Mouse (Mus musculus) liver, embryonic 13.5 days (tissue): ENCODE results near the gene Comt. TPM values are rescaled to one million over a fixed set of nuclear protein-coding genes. Genes with fewer than 3 reads are reported as not detected.

Source experiments
- ATAC-seq: fragments of 200-750 bp; cut with Nextera tagmentation; 2 replicates; pipeline ENCODE4 v1.8.0; 2017; ENCODE audit warnings: low read depth, mild to moderate bottlenecking, moderate number of reproducible peaks, moderate library complexity
- DNase-seq: peaks from one replicate; pipeline ENCODE4 v3.0.0; 2022
- H3K27ac ChIP-seq: fragments of 300-500 bp; sonication (generic); 2 replicates; pipeline ENCODE4 v1.5.1; 2015; ENCODE audit warnings: moderate library complexity, mild to moderate bottlenecking, inconsistent platforms
- H3K27me3 ChIP-seq: fragments of 300-500 bp; sonication (generic); 2 replicates; pipeline ENCODE4 v1.6.1; 2015; ENCODE audit warnings: mild to moderate bottlenecking, inconsistent platforms
- H3K36me3 ChIP-seq: fragments of 300-500 bp; sonication (generic); 2 replicates; pipeline ENCODE4 v1.6.1; 2015; ENCODE audit warnings: mild to moderate bottlenecking, inconsistent platforms
- H3K4me1 ChIP-seq: fragments of 300-500 bp; sonication (generic); replicated peaks from 2 replicates; pipeline ENCODE4 v1.6.1; 2015; ENCODE audit warnings: inconsistent platforms
- H3K4me2 ChIP-seq: fragments of 300-500 bp; sonication (generic); 2 replicates; pipeline ENCODE4 v1.6.1; 2015; ENCODE audit warnings: inconsistent platforms, mild to moderate bottlenecking, moderate library complexity
- H3K4me3 ChIP-seq: fragments of 300-500 bp; sonication (generic); replicated peaks from 2 replicates; pipeline ENCODE4 v1.5.1; 2015; ENCODE audit warnings: mild to moderate bottlenecking, inconsistent platforms
- H3K9ac ChIP-seq: fragments of 300-500 bp; sonication (generic); 2 replicates; pipeline ENCODE4 v1.6.1; 2015; ENCODE audit warnings: mild to moderate bottlenecking, inconsistent platforms
- H3K9me3 ChIP-seq: fragments of 300-500 bp; sonication (generic); replicated peaks from 2 replicates; pipeline ENCODE4 v1.6.1; 2016; ENCODE audit warnings: inconsistent platforms
- WGBS: fragments of 180-500 bp; shearing (Covaris S2); methylation state at CpG from one replicate; pipeline ENCODE4 v1.1.7; 2015; ENCODE audit not compliant: insufficient replicate concordance; 5-methylcytosine and 5-hydroxymethylcytosine counted together
- polyA plus RNA-seq: library from polyadenylated mRNA; unstranded; fragments of >200 nt; fragmentation: Nextera tagmentation; extraction: Ambion mirVana; gene quantifications from 2 replicates; pipeline ENCODE4 v1.2.1, GENCODE M21; 2015

The Comt gene
- polyA plus RNA-seq, 1 experiment from 2014 or later = 110 TPM

GRCm38 (mm10) chr16:18409776-18410175 is 16.9 kb downstream of the Comt start:
- DNase-seq (no peak), ATAC-seq (no peak)
- Histone ChIP-seq H3K27ac (peak overlapping the region; percentile 25), H3K9me3 (no peaks in the 10 kb centered on the region), H3K4me3 (no peak overlapping the region), H3K4me1 (peaks cover 41% of the 10 kb centered on the region), H3K36me3 (peaks cover 81% of the 10 kb centered on the region), H3K4me2 (no peak overlapping the region), H3K27me3 (no peaks in the 10 kb centered on the region), H3K9ac (no peak overlapping the region)
- WGBS = 85% methylated on average over 4 of the region's 4 CpGs

- no peak for DNase-seq
- peaks cover 28% of the 10 kb centered on the region for H3K4me1 ChIP-seq
- peak overlapping the region; percentile 12; the same call in 1 of the 2 replicates for H3K27ac ChIP-seq
- peaks cover 71% of the 10 kb centered on the region for H3K36me3 ChIP-seq
- no peak overlapping the region for H3K4me2 ChIP-seq
- 84% methylated on average over 7 of the region's 7 CpGs for WGBS
- ATAC-seq = no peak
- no peak overlapping the region for H3K9ac ChIP-seq
- no peaks in the 10 kb centered on the region for H3K9me3 ChIP-seq
- H3K4me3 ChIP-seq = no peak overlapping the region
- no peaks in the 10 kb centered on the region for H3K27me3 ChIP-seq
Observed at GRCm38 (mm10) chr16:18407912-18408311, 18.7 kb downstream of the Comt start.

GRCm38 (mm10) chr16:18406293-18406692 is 20.4 kb downstream of the Comt start:
- ATAC-seq (peak; percentile 57), DNase-seq (no peak)
- Histone ChIP-seq H3K4me1 (peaks cover 15% of the 10 kb centered on the region), H3K9ac (no peak overlapping the region), H3K9me3 (no peaks in the 10 kb centered on the region), H3K4me2 (no peak overlapping the region), H3K4me3 (no peak overlapping the region), H3K27ac (0 out of 2 replicates have a peak overlapping the region, but pooled peaks have one; percentile 3), H3K36me3 (peaks cover 60% of the 10 kb centered on the region), H3K27me3 (no peaks in the 10 kb centered on the region)
- 13% methylated on average over 2 of the region's 2 CpGs for whole genome bisulfite sequencing

- DNase-seq (no peak), ATAC-seq (no peak)
- Histone ChIP-seq H3K9me3 (no peaks in the 10 kb centered on the region), H3K4me3 (no peak overlapping the region), H3K27ac (peak overlapping the region; percentile 40; the same call in 1 of the 2 replicates), H3K27me3 (no peaks in the 10 kb centered on the region), H3K4me1 (peaks cover 15% of the 10 kb centered on the region), H3K36me3 (peaks cover 56% of the 10 kb centered on the region), H3K9ac (0 out of 2 replicates have a peak overlapping the region, but pooled peaks have one; percentile 33), H3K4me2 (no peak overlapping the region)
- WGBS = 58% methylated on average over 2 of the region's 2 CpGs
Observed at GRCm38 (mm10) chr16:18405876-18406275, 20.8 kb downstream of the Comt start.

GRCm38 (mm10) chr16:18405091-18405854 is 21.4 kb downstream of the Comt start:
- ATAC-seq (0 out of 2 replicates have a peak, but pooled peaks have one; percentile 19), DNase-seq (no peak)
- H3K4me3 ChIP-seq = no peak overlapping the region
- 72% methylated on average over 13 of the region's 13 CpGs for WGBS
- 0 out of 2 replicates have a peak overlapping the region, but pooled peaks have one; percentile 33 for H3K9ac ChIP-seq
- H3K4me1 ChIP-seq = peaks cover 19% of the 10 kb centered on the region
- H3K27ac ChIP-seq = peak overlapping the region; percentile 40
- no peaks in the 10 kb centered on the region for H3K9me3 ChIP-seq
- peaks cover 50% of the 10 kb centered on the region for H3K36me3 ChIP-seq
- H3K4me2 ChIP-seq = no peak overlapping the region
- no peaks in the 10 kb centered on the region for H3K27me3 ChIP-seq

- Histone ChIP-seq H3K4me1 (peaks cover 30% of the 10 kb centered on the region), H3K4me2 (no peak overlapping the region)
- ATAC-seq = no peak
Observed at GRCm38 (mm10) chr16:18403285-18403684, 23.4 kb downstream of the Comt start.

GRCm38 (mm10) chr16:18400472-18401216 is 26.0 kb downstream of the Comt start:
- no peak for DNase-seq
- no peak overlapping the region for H3K4me3 ChIP-seq
- H3K4me1 ChIP-seq = peaks cover 25% of the 10 kb centered on the region
- H3K27me3 ChIP-seq = no peaks in the 10 kb centered on the region
- H3K27ac ChIP-seq = no peak overlapping the region
- peaks cover 28% of the 10 kb centered on the region for H3K36me3 ChIP-seq
- no peak for ATAC-seq
- no peak overlapping the region for H3K4me2 ChIP-seq
- WGBS = 78% methylated on average over 7 of the region's 7 CpGs
- H3K9me3 ChIP-seq = no peaks in the 10 kb centered on the region
- H3K9ac ChIP-seq = no peak overlapping the region

More at GRCm38 (mm10) chr16:18403285-18403684, 23.4 kb downstream of the Comt start:
- H3K9ac ChIP-seq = no peak overlapping the region
- DNase-seq = no peak
- H3K36me3 ChIP-seq = peaks cover 37% of the 10 kb centered on the region
- no peaks in the 10 kb centered on the region for H3K9me3 ChIP-seq
- no peak overlapping the region for H3K27ac ChIP-seq
- 89% methylated on average over 12 of the region's 12 CpGs for WGBS
- no peaks in the 10 kb centered on the region for H3K27me3 ChIP-seq
- H3K4me3 ChIP-seq = no peak overlapping the region

- Histone ChIP-seq H3K9me3 (no peaks in the 10 kb centered on the region), H3K9ac (no peak overlapping the region), H3K4me1 (peaks cover 24% of the 10 kb centered on the region), H3K36me3 (peaks cover 27% of the 10 kb centered on the region), H3K4me3 (no peak overlapping the region), H3K27ac (no peak overlapping the region), H3K4me2 (no peak overlapping the region), H3K27me3 (no peaks in the 10 kb centered on the region)
- ATAC-seq (no peak), DNase-seq (no peak)
- 73% methylated on average over 9 of the region's 9 CpGs for WGBS
Observed at GRCm38 (mm10) chr16:18400028-18400427, 26.6 kb downstream of the Comt start.

- ATAC-seq (no peak), DNase-seq (no peak)
- 88% methylated on average over 27 of the region's 27 CpGs for WGBS
- H3K4me3 ChIP-seq = no peak overlapping the region
- H3K9ac ChIP-seq = no peak overlapping the region
- no peak overlapping the region for H3K27ac ChIP-seq
- H3K9me3 ChIP-seq = no peaks in the 10 kb centered on the region
- no peaks in the 10 kb centered on the region for H3K27me3 ChIP-seq
- H3K4me1 ChIP-seq = peaks cover 51% of the 10 kb centered on the region
- no peak overlapping the region for H3K4me2 ChIP-seq
- peaks cover 18% of the 10 kb centered on the region for H3K36me3 ChIP-seq
Observed at GRCm38 (mm10) chr16:18396791-18397621, 29.6 kb downstream of the Comt start.

- no peak for ATAC-seq
- Histone ChIP-seq H3K36me3 (peaks cover 13% of the 10 kb centered on the region), H3K4me1 (peaks cover 59% of the 10 kb centered on the region), H3K27me3 (no peaks in the 10 kb centered on the region), H3K9me3 (no peaks in the 10 kb centered on the region), H3K9ac (no peak overlapping the region), H3K4me2 (no peak overlapping the region), H3K4me3 (no peak overlapping the region), H3K27ac (no peak overlapping the region)
- DNase-seq = no peak
- WGBS = 70% methylated on average over 2 of the region's 2 CpGs
Observed at GRCm38 (mm10) chr16:18396201-18396600, 30.5 kb downstream of the Comt start.

- Histone ChIP-seq H3K4me3 (no peak overlapping the region), H3K36me3 (peaks cover 13% of the 10 kb centered on the region), H3K9ac (no peak overlapping the region), H3K4me2 (no peak overlapping the region), H3K4me1 (peaks cover 64% of the 10 kb centered on the region), H3K27ac (no peak overlapping the region), H3K9me3 (no peaks in the 10 kb centered on the region), H3K27me3 (no peaks in the 10 kb centered on the region)
- 72% methylated on average over 6 of the region's 7 CpGs for WGBS
- ATAC-seq = no peak
- no peak for DNase-seq
Observed at GRCm38 (mm10) chr16:18395620-18396036, 31.0 kb downstream of the Comt start.
